Mouse (Mus musculus): ENCODE measurements at regions not wholly inside any gene's neighbourhood (a gene's known extent, or its start where the extent isn't known, plus 50 kb on each side); places are given as distances from the start of the nearest gene placed in this dataset.

DNA sequence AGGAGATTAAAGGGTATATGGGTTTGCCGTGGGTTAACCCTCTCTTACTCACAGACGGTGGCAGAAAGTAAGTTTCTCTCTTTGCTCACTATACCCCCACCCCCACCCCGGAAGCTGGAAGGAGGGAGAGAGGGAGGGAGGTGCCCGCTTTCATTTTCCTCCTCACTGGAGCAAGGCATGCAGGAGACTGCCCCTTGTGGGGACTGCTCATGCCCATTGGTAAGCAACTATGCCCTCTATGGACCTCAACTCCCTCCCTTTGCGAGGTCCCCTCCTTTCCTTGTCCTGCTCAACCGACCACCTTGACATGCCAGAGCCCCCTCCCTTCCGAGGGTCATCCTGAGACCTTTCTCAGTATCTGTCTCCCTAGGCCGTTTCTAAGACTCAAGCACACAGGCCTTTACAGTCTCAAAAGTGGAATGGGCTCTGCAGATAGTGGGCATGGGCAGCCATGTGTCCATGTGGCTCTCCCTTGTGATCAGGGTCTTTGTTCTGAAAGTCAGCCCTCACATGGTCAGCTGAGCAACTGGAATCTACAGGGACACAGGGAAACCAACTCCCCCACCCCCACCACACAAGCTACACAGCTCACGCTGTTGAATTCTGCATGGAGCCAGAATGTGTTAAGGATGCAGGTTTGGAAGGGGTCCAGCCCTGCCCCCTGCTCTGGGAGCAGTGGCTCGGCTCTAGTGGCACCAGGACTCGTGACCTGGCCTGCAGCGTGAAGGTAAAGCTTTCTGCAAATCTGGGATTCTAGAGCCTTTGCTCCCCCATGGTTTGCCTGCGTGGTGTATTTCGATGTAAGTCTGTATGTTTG lies 116.8 kb upstream of the A530016L24Rik start:
- H3K4me3 ChIP-seq, result no peak overlapping the region

DNA sequence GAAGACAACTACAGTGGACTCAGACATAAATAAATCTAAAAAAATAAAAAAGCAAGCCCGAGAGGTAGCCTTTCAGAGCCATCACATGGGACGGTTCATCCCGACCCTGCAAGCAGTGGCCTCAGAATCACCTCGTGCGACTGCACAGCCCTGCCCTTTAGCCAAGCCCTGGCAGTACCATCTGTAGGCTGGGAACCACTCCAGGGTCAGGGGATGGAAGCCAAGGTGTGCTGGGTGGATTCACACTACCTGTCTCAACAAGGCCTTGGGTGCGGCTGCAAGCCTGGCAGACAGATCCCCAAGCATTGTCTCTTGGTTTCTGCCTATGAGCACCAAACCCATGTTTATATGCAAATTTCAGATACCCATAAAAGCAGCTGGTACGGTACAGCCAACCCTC lies 115.3 kb upstream of the A530016L24Rik start:
- WGBS, result 85% methylated on average over 7 of the region's 7 CpGs
- Histone ChIP-seq H3K27me3 (ENCODE audit: poor library complexity, severe bottlenecking) (peaks cover 22% of the 10 kb centered on the region), H3K36me3 (replicated peaks) (no peaks in the 10 kb centered on the region), H3K4me1 (peaks cover 69% of the 10 kb centered on the region), H3K9me3 (no peaks in the 10 kb centered on the region), H3K27ac (peak overlapping the region; percentile 72; the same call in 1 of the 2 replicates), H3K4me3 (no peak overlapping the region)
- DNase-seq (ENCODE audit: extremely low spot score, low spot score), result no peak

More for the DNA sequence above, 116.8 kb upstream of the A530016L24Rik start:
- Histone ChIP-seq H3K27me3 (ENCODE audit: poor library complexity, severe bottlenecking) (peaks cover 22% of the 10 kb centered on the region), H3K4me1 (peaks cover 54% of the 10 kb centered on the region), H3K27ac (peak overlapping the region; percentile 72), H3K9me3 (no peaks in the 10 kb centered on the region), H3K36me3 (replicated peaks) (no peaks in the 10 kb centered on the region)
- no peak for DNase-seq (ENCODE audit: extremely low spot score, low spot score)
- 80% methylated on average over 14 of the region's 14 CpGs for WGBS

DNA sequence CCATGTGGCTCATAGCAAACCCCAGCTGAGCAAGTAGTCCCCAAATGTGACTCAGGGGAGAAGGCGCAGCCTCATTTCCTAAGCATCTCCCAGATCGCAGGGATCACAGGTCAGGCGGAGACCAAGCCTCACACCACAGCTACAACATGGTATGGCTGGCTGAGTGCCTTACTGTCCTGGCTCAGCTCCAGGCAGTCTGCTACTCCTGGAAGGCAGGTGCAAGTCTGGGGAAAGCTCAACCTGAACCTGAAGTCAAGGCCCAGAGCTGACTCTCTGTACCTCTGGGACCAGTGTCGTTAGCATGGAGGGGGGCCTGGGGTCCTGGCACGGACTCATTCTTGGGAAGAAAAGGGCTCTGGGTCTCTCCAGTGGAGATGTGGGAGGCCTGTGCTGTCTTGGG lies 113.0 kb upstream of the A530016L24Rik start:
- 88% methylated on average over 5 of the region's 5 CpGs for WGBS
- no peak for DNase-seq (ENCODE audit: extremely low spot score, low spot score)
- H3K27me3 ChIP-seq (ENCODE audit: poor library complexity, severe bottlenecking), result peaks cover 20% of the 10 kb centered on the region

DNA sequence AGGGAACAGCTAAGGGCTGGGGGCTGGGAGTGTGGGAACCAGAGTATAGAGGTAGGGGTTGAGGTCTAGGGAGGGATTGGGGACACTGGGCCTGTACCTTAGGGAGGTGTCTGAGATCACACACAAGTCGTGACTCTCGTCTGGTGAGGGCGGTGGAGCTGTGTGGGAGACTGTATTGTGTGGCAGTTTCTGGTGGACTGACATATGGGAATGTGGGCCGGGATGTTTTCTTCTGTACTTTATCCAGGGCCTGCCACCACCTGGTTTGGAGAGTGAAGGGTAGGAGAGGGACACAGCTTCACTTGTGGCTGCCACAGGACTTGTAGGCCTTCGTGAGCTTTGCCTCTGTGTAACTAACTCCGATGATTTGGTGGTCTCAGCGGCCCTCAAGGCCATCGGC lies 112.5 kb upstream of the A530016L24Rik start:
- no peaks in the 10 kb centered on the region for H3K36me3 ChIP-seq (replicated peaks)
- 89% methylated on average over 8 of the region's 8 CpGs for WGBS
- DNase-seq (ENCODE audit: extremely low spot score, low spot score), result no peak
- peaks cover 59% of the 10 kb centered on the region for H3K4me1 ChIP-seq
- H3K27me3 ChIP-seq (ENCODE audit: poor library complexity, severe bottlenecking), result peaks cover 15% of the 10 kb centered on the region
- no peaks in the 10 kb centered on the region for H3K9me3 ChIP-seq
- no peak overlapping the region for H3K4me3 ChIP-seq
- H3K27ac ChIP-seq, result peak overlapping the region; percentile 83

More for the DNA sequence above, 113.0 kb upstream of the A530016L24Rik start:
- H3K27ac ChIP-seq, result peak overlapping the region; percentile 83
- H3K4me3 ChIP-seq, result no peak overlapping the region
- no peaks in the 10 kb centered on the region for H3K9me3 ChIP-seq
- H3K4me1 ChIP-seq, result peaks cover 63% of the 10 kb centered on the region
- H3K36me3 ChIP-seq (replicated peaks), result no peaks in the 10 kb centered on the region

DNA sequence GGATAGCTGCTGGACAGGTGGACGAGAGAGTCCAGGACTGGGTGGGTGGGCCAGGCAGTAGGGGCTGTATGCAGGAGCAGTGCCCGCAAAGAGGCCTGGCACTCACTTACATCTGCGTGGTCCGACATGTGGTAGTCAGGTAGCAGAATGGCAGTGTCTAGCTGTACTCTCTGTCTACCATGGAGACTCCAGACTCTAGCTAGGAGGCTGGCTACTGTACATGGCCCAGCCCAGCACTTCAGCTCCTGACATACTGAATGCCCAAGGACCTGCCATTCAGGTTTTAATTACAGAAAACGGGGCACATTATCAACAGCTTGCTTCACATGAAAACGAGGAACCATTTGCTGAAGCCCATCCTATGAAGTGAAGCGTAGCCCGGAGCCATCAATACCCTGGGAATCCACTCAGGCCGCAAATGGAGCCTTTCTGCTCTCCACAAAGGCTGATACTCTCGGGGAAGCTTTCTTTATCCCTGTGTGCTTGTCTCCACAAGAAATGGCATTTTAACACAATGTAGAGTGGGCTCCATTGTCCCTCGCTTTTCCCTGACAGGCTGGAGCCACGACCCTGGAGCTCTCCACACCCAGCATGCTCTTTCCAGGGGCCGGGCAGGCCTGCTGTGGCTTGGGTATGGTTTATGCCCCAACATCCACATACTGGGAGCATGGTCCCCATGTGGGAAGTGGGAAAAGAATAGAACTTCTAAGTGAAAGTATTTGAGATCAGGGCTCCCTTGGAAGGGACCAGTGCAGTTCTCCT lies 110.6 kb upstream of the A530016L24Rik start:
- H3K4me3 ChIP-seq, result no peak overlapping the region
- H3K27ac ChIP-seq, result peak overlapping the region; percentile 83
- H3K9me3 ChIP-seq, result no peaks in the 10 kb centered on the region
- WGBS, result 52% methylated on average over 13 of the region's 13 CpGs
- H3K4me1 ChIP-seq, result peaks cover 48% of the 10 kb centered on the region
- DNase-seq (ENCODE audit: extremely low spot score, low spot score), result no peak
- H3K36me3 ChIP-seq (replicated peaks), result no peaks in the 10 kb centered on the region
- peaks cover 14% of the 10 kb centered on the region for H3K27me3 ChIP-seq (ENCODE audit: poor library complexity, severe bottlenecking)

DNA sequence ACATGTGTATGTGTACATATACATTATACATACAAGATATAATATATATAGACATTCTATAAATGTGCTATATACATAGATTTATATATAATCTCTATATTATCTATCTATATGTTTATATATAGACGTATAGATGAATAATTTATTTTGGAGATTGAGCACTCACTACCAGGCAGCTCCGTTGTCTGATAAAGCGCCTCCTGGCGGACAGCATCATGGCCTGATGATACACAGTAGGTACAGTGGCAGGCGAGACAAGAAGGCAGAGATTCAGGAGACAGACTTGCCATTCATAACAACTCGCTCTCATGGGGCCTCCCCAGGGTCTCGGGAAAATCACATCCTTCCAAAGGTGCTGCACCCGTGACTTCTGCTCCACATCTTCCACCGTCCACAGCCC lies 101.4 kb upstream of the A530016L24Rik start:
- H3K27ac ChIP-seq, result peak overlapping the region; percentile 78
- no peak for DNase-seq (ENCODE audit: extremely low spot score, low spot score)
- 0 out of 2 replicates have a peak, but pooled peaks cover 11% of the 10 kb centered on the region for H3K27me3 ChIP-seq (ENCODE audit: poor library complexity, severe bottlenecking)

DNA sequence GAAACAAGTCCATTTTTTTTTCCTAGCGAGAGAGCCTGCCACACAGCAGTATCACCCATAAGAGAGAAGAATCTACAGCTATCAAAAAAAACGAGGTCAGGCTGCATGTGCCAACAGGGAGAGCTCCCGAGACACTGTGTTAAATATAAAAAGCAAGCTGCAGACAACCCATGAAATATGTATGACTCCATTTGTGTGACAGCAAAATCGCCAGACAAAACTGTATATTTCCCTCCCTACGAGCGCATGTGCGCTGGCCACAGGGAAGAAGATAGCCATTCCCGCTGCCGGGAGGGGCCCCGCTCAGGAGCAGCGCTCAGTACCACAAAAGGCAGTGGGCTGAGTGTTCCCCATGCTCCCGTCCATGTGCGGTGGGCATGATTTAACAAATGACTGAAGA lies 93.3 kb upstream of the A530016L24Rik start:
- peaks cover 19% of the 10 kb centered on the region for H3K4me1 ChIP-seq
- no peaks in the 10 kb centered on the region for H3K9me3 ChIP-seq
- no peak for DNase-seq (ENCODE audit: extremely low spot score, low spot score)
- H3K4me3 ChIP-seq, result no peak overlapping the region
- no peaks in the 10 kb centered on the region for H3K36me3 ChIP-seq (replicated peaks)
- H3K27ac ChIP-seq, result 0 out of 2 replicates have a peak overlapping the region, but pooled peaks have one; percentile 1
- H3K27me3 ChIP-seq (ENCODE audit: poor library complexity, severe bottlenecking), result 0 out of 2 replicates have a peak, but pooled peaks cover 11% of the 10 kb centered on the region
- WGBS, result 89% methylated on average over 13 of the region's 13 CpGs

More for the DNA sequence above, 101.4 kb upstream of the A530016L24Rik start:
- no peak overlapping the region for H3K4me3 ChIP-seq
- no peaks in the 10 kb centered on the region for H3K9me3 ChIP-seq
- H3K4me1 ChIP-seq, result peaks cover 38% of the 10 kb centered on the region
- H3K36me3 ChIP-seq (replicated peaks), result no peaks in the 10 kb centered on the region
- WGBS, result 72% methylated on average over 9 of the region's 9 CpGs

DNA sequence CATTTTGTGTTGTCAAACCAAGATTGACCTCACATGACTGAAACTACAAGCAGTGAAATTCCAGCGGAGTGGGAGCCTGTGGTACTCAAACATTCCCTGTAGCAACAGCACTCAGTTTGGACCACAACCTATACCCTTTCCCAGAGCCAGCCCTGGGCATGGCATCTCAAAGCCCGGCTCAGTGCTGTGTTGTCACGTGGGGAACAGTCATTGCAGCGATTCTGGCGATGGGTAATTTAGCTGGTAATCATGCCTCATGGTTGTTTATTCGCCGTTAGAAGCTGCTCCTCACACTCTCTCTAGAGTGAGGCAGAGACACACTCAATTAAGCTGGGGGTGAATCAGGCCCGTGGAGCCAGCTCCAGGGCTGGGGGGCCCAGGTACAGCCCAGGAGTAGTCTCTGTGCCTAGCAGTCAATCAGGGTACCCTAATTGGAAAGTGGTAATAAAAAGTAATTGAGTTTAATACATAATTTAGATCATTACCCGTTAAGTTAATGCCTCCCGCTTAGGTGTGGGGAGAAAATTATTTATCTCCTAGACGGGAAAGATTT lies 85.5 kb upstream of the A530016L24Rik start:
- H3K4me1 ChIP-seq, result peaks cover 24% of the 10 kb centered on the region
- no peak for DNase-seq (ENCODE audit: extremely low spot score, low spot score)
- H3K27ac ChIP-seq, result no peak overlapping the region
- no peaks in the 10 kb centered on the region for H3K27me3 ChIP-seq (ENCODE audit: poor library complexity, severe bottlenecking)
- H3K36me3 ChIP-seq (replicated peaks), result no peaks in the 10 kb centered on the region
- H3K4me3 ChIP-seq, result no peak overlapping the region
- no peaks in the 10 kb centered on the region for H3K9me3 ChIP-seq
- 87% methylated on average over 11 of the region's 11 CpGs for WGBS

DNA sequence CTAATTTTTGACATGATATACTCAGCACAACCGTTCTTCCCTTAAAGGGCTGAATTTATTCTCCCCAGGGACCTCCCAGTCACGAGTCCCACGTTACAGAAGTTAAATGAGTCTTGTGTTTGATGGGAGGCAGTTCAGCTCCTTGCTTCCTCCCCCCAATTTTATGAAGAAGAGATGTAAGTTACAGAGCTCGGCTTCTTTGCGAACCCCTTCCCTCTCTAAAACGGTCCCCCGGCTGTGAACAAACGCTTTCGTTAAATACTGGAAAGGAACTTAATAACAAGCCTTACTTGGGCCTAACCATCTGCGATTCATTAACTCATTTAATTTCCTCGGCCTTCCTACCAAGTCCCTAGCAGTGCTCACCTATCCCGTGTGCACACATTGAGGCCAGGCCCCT lies 84.9 kb upstream of the A530016L24Rik start:
- Histone ChIP-seq H3K27me3 (ENCODE audit: poor library complexity, severe bottlenecking) (peaks cover under 1% of the 10 kb centered on the region; the same call in 1 of the 2 replicates), H3K4me1 (peaks cover 28% of the 10 kb centered on the region), H3K4me3 (no peak overlapping the region), H3K27ac (no peak overlapping the region), H3K36me3 (replicated peaks) (no peaks in the 10 kb centered on the region), H3K9me3 (no peaks in the 10 kb centered on the region)
- DNase-seq (ENCODE audit: extremely low spot score, low spot score), result no peak
- WGBS, result 73% methylated on average over 12 of the region's 12 CpGs

DNA sequence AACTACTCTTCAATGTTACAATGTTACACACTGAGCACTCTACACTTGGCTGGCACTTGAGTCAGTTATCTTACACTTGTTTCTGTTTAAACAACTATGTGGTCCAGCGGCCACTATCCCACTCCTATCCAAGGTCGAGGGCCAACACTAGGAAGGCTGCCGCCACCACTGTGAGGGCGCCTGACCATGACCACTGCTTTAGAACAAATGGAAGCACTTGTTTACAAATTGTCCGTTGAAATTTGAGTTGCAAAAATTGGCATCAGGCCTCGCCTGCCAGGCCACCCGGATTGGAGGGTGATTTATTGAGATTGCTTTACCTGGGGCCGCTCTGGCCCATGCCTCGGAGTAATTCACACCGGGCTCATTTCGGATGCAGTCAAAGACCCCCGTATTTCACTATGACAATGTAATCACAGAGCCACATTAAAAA lies 83.5 kb upstream of the A530016L24Rik start:
- no peak for DNase-seq (ENCODE audit: extremely low spot score, low spot score)
- peaks cover 30% of the 10 kb centered on the region for H3K4me1 ChIP-seq
- H3K9me3 ChIP-seq, result no peaks in the 10 kb centered on the region
- H3K36me3 ChIP-seq (replicated peaks), result no peaks in the 10 kb centered on the region
- H3K4me3 ChIP-seq, result no peak overlapping the region
- H3K27ac ChIP-seq, result 0 out of 2 replicates have a peak overlapping the region, but pooled peaks have one; percentile 37
- peaks cover 9% of the 10 kb centered on the region; the same call in 1 of the 2 replicates for H3K27me3 ChIP-seq (ENCODE audit: poor library complexity, severe bottlenecking)
- 93% methylated on average over 12 of the region's 12 CpGs for WGBS

DNA sequence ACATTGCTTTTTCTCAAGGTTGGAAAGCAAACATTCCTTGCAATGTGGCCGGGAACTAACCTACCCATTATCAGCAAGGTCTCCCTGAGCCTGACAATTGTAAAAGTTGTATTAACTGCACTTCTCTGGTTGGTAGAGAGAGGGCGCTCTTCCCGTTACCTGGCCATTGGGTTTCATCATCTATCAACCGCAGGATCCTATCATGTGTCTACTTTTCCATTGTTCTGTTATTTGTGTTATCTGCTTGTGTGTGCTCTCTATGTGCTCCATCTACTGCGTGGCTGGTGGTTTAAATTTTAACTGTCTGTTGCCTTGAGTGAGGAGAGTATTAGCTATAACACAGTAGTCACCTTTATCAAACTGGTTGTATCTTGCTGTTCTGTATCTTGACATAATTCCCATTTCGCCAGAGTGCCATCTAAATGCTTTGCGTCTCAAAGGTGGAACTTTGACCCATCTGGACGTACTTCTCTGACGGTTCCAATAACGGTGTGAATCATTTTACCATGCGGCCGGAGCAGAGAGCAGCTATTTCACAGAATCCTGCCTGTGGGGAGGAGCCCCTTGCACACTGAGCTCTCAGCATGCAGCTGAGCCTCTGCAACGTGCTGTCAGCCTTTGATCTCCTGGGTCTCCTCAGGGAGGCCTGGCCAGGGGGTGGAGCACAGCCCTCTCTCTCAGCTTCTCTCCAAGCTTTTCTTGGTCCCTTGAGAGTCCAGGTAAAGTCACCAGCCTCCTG lies 77.5 kb upstream of the A530016L24Rik start:
- Histone ChIP-seq H3K27me3 (ENCODE audit: poor library complexity, severe bottlenecking) (peaks cover 18% of the 10 kb centered on the region), H3K36me3 (replicated peaks) (no peaks in the 10 kb centered on the region), H3K9me3 (no peaks in the 10 kb centered on the region), H3K4me3 (no peak overlapping the region), H3K4me1 (peaks cover 47% of the 10 kb centered on the region), H3K27ac (peak overlapping the region; percentile 66)
- DNase-seq (ENCODE audit: extremely low spot score, low spot score), result no peak
- WGBS, result 19% methylated on average over 13 of the region's 13 CpGs

DNA sequence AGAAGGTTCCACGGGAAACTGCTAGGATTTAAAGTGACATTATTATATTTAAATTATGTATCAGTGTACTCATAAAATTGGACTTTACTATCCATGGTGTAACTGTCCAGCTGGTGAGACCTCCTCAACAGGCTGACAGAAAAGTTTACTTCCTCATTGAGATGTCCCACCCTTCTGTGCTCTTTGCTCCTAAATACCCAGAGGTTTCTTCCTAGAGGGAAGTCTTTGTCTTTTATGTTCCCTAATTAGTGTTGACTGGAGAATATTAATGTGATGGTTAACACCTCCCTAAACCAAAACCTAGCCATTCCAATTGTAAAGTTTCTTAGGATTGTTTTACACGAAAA lies 76.9 kb upstream of the A530016L24Rik start:
- DNase-seq (ENCODE audit: extremely low spot score, low spot score), result no peak
- Histone ChIP-seq H3K36me3 (replicated peaks) (no peaks in the 10 kb centered on the region), H3K27me3 (ENCODE audit: poor library complexity, severe bottlenecking) (peaks cover 18% of the 10 kb centered on the region), H3K4me1 (peaks cover 47% of the 10 kb centered on the region), H3K4me3 (no peak overlapping the region), H3K9me3 (no peaks in the 10 kb centered on the region), H3K27ac (no peak overlapping the region)
- WGBS, result 39% methylated on average over 2 of the region's 2 CpGs

Measured in forebrain, embryonic 10.5 days (tissue).